Mouse (Mus musculus): ENCODE measurements around the gene Dcaf11. TPM values are rescaled to one million over a fixed set of nuclear protein-coding genes. Genes with fewer than 3 reads are reported as not detected.

The Dcaf11 gene
- polyA plus RNA-seq, 1 experiment: 54.5 TPM

- Histone ChIP-seq H3K4me3 (ENCODE audit: control insufficient read depth, low read depth, low read length) (no peak overlapping the region), H3K4me1 (ENCODE audit: control insufficient read depth, insufficient read depth, low read length) (no peaks in the 10 kb centered on the region; the same call in 1 of the 2 replicates), H3K36me3 (ENCODE audit: control insufficient read depth, insufficient read depth, low read length) (no peaks in the 10 kb centered on the region), H3K27ac (ENCODE audit: control insufficient read depth, insufficient read depth, low read depth, low read length) (no peak overlapping the region), H3K27me3 (ENCODE audit: control insufficient read depth, insufficient read depth, low read length) (no peaks in the 10 kb centered on the region)
- no peak for TF ChIP-seq POLR2A (IDR thresholded peaks at IDR 0.05; ENCODE audit: control insufficient read depth, low read depth, low read length)
- TF ChIP-seq CTCF (IDR thresholded peaks at IDR 0.05; ENCODE audit: control insufficient read depth, insufficient read depth, insufficient replicate concordance, low read depth, low read length): no peak
Measured at GRCm38 (mm10) chr14:55604823-55605222, 45.0 kb downstream of the Dcaf11 start.

DNA sequence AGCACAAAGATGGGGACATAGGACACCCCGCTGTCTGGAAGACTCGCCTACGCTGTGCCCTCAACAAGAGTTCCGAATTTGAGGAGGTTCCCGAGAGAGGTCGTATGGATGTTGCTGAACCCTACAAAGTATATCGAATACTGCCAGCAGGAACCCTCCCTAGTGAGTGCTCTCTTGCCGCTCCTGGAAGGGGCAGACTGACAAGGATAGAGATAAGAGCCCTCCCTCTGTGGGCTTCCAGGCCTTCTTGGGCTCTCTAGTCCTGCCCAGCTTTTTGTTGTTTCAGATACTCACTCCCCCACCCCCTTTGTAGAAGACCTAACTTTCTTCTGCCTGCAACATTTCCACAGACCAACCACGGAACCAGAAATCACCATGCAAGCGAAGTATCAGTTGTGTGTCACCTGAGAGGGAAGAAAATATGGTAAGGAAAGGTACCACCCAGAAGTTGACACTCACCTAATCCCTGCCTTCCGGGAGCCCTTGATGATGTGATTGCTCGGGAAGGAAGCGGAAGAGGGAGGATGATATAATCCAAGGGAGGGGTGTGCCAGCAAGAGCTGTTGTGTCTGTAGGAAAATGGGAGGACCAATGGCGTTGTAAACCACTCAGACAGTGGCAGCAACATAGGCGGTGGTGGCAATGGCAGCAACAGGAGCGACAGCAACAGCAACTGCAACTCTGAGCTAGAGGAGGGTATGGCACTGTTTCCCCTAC is 46.1 kb downstream of the Dcaf11 start:
- H3K36me3 ChIP-seq (ENCODE audit: control insufficient read depth, insufficient read depth, low read length): no peaks in the 10 kb centered on the region
- no peak overlapping the region for H3K27ac ChIP-seq (ENCODE audit: control insufficient read depth, insufficient read depth, low read depth, low read length)
- no peak overlapping the region for H3K4me3 ChIP-seq (ENCODE audit: control insufficient read depth, low read depth, low read length)

GRCm38 (mm10) chr14:55608339-55608738 is 48.5 kb downstream of the Dcaf11 start:
- Histone ChIP-seq H3K27ac (ENCODE audit: control insufficient read depth, insufficient read depth, low read depth, low read length) (no peak overlapping the region), H3K27me3 (ENCODE audit: control insufficient read depth, insufficient read depth, low read length) (no peaks in the 10 kb centered on the region), H3K4me3 (ENCODE audit: control insufficient read depth, low read depth, low read length) (no peak overlapping the region), H3K36me3 (ENCODE audit: control insufficient read depth, insufficient read depth, low read length) (no peaks in the 10 kb centered on the region), H3K4me1 (ENCODE audit: control insufficient read depth, insufficient read depth, low read length) (no peaks in the 10 kb centered on the region; the same call in 1 of the 2 replicates)
- TF ChIP-seq POLR2A (IDR thresholded peaks at IDR 0.05; ENCODE audit: control insufficient read depth, low read depth, low read length) (no peak), CTCF (IDR thresholded peaks at IDR 0.05; ENCODE audit: control insufficient read depth, insufficient read depth, insufficient replicate concordance, low read depth, low read length) (no peak)

More for the DNA sequence above, 46.1 kb downstream of the Dcaf11 start:
- TF ChIP-seq POLR2A (IDR thresholded peaks at IDR 0.05; ENCODE audit: control insufficient read depth, low read depth, low read length): no peak
- no peak for TF ChIP-seq CTCF (IDR thresholded peaks at IDR 0.05; ENCODE audit: control insufficient read depth, insufficient read depth, insufficient replicate concordance, low read depth, low read length)
- H3K4me1 ChIP-seq (ENCODE audit: control insufficient read depth, insufficient read depth, low read length): no peaks in the 10 kb centered on the region; the same call in 1 of the 2 replicates
- no peaks in the 10 kb centered on the region for H3K27me3 ChIP-seq (ENCODE audit: control insufficient read depth, insufficient read depth, low read length)

DNA sequence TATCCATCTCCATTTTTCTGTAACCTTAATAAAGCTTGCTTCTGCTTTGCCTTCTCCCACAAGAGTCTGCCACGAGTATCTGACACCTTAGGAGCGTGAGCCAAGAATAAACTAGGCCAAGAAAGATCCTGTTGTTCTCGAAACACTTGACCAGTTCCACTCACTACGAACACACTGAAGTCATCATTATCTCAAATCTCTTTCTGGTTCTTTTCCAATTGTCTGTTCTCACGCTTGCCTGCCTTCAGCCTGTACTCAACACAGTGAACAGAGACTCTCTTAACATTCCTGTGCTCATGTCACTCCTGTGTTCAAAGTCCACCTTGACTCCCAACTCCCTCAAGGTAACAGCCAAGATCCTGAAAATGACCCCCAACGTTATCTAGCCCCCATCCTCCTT is 53.5 kb downstream of the Dcaf11 start:
- Histone ChIP-seq H3K4me3 (ENCODE audit: control insufficient read depth, low read depth, low read length) (no peak overlapping the region), H3K36me3 (ENCODE audit: control insufficient read depth, insufficient read depth, low read length) (no peaks in the 10 kb centered on the region), H3K27ac (ENCODE audit: control insufficient read depth, insufficient read depth, low read depth, low read length) (peak overlapping the region; percentile 66), H3K4me1 (ENCODE audit: control insufficient read depth, insufficient read depth, low read length) (peaks cover 5% of the 10 kb centered on the region), H3K27me3 (ENCODE audit: control insufficient read depth, insufficient read depth, low read length) (no peaks in the 10 kb centered on the region)
- TF ChIP-seq POLR2A (IDR thresholded peaks at IDR 0.05; ENCODE audit: control insufficient read depth, low read depth, low read length) (no peak), CTCF (IDR thresholded peaks at IDR 0.05; ENCODE audit: control insufficient read depth, insufficient read depth, insufficient replicate concordance, low read depth, low read length) (no peak)

DNA sequence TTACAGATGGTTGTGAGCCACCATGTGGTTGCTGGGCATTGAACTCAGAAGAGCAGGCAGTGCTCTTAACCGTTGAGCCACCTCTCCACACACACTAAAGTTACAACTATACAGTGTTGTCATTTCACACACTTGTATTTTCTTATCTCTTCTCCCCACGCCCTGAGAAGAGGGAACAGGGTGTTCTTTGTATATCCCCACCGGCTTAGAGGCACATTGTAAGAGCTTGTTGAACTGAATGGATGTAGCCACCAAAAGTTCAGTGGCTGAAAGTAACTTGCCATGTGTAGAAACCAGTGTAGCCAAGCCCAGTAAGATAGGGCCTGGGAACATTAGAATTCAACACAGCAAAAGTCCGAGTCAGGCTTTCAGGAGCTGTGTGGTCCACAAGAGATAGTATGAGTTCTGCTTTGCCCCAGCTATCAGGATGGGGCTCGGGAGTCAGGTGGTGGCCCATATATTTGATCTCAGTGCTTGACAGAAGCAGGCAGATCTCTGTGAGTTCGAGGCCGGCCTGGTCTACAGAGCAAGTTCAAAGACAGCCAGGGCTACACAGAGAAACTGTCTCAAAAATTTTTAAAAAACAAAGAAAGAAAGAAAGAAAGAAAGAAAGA is 54.9 kb downstream of the Dcaf11 start:
- H3K4me3 ChIP-seq (ENCODE audit: control insufficient read depth, low read depth, low read length): no peak overlapping the region
- no peaks in the 10 kb centered on the region for H3K27me3 ChIP-seq (ENCODE audit: control insufficient read depth, insufficient read depth, low read length)
- H3K36me3 ChIP-seq (ENCODE audit: control insufficient read depth, insufficient read depth, low read length): no peaks in the 10 kb centered on the region
- H3K4me1 ChIP-seq (ENCODE audit: control insufficient read depth, insufficient read depth, low read length): peaks cover 12% of the 10 kb centered on the region
- TF ChIP-seq POLR2A (IDR thresholded peaks at IDR 0.05; ENCODE audit: control insufficient read depth, low read depth, low read length) (no peak), CTCF (IDR thresholded peaks at IDR 0.05; ENCODE audit: control insufficient read depth, insufficient read depth, insufficient replicate concordance, low read depth, low read length) (no peak)
- no peak overlapping the region for H3K27ac ChIP-seq (ENCODE audit: control insufficient read depth, insufficient read depth, low read depth, low read length)

GRCm38 (mm10) chr14:55615876-55616275 is 56.1 kb downstream of the Dcaf11 start:
- no peaks in the 10 kb centered on the region for H3K27me3 ChIP-seq (ENCODE audit: control insufficient read depth, insufficient read depth, low read length)
- TF ChIP-seq POLR2A (IDR thresholded peaks at IDR 0.05; ENCODE audit: control insufficient read depth, low read depth, low read length) (no peak), CTCF (IDR thresholded peaks at IDR 0.05; ENCODE audit: control insufficient read depth, insufficient read depth, insufficient replicate concordance, low read depth, low read length) (no peak)
- no peak overlapping the region for H3K4me3 ChIP-seq (ENCODE audit: control insufficient read depth, low read depth, low read length)
- H3K4me1 ChIP-seq (ENCODE audit: control insufficient read depth, insufficient read depth, low read length): peaks cover 12% of the 10 kb centered on the region
- no peak overlapping the region for H3K27ac ChIP-seq (ENCODE audit: control insufficient read depth, insufficient read depth, low read depth, low read length)
- no peaks in the 10 kb centered on the region for H3K36me3 ChIP-seq (ENCODE audit: control insufficient read depth, insufficient read depth, low read length)

GRCm38 (mm10) chr14:55616844-55617243 is 57.0 kb downstream of the Dcaf11 start:
- no peak overlapping the region for H3K27ac ChIP-seq (ENCODE audit: control insufficient read depth, insufficient read depth, low read depth, low read length)
- no peak for TF ChIP-seq CTCF (IDR thresholded peaks at IDR 0.05; ENCODE audit: control insufficient read depth, insufficient read depth, insufficient replicate concordance, low read depth, low read length)
- TF ChIP-seq POLR2A (IDR thresholded peaks at IDR 0.05; ENCODE audit: control insufficient read depth, low read depth, low read length): no peak
- H3K4me3 ChIP-seq (ENCODE audit: control insufficient read depth, low read depth, low read length): peak overlapping the region; percentile 76; the same call in 1 of the 2 replicates
- H3K36me3 ChIP-seq (ENCODE audit: control insufficient read depth, insufficient read depth, low read length): no peaks in the 10 kb centered on the region
- H3K27me3 ChIP-seq (ENCODE audit: control insufficient read depth, insufficient read depth, low read length): no peaks in the 10 kb centered on the region
- peaks cover 12% of the 10 kb centered on the region for H3K4me1 ChIP-seq (ENCODE audit: control insufficient read depth, insufficient read depth, low read length)

Measured in testis, adult 2 months (tissue).